Mouse (Mus musculus) lung, embryonic 14.5 days (tissue): ENCODE measurements at regions not wholly inside any gene's neighbourhood (a gene's known extent, or its start where the extent isn't known, plus 50 kb on each side); places are given as distances from the start of the nearest gene placed in this dataset.

Experiments used
- ATAC-seq: fragments of 200-750 bp; cut with Nextera tagmentation; 2 replicates; pipeline ENCODE4 v1.8.0; 2017; ENCODE audit warnings: mild to moderate bottlenecking, moderate TSS enrichment, moderate library complexity; ENCODE audit not compliant: insufficient read depth
- DNase-seq: peaks from one replicate; pipeline ENCODE4 v3.0.0-alpha.2; 2015
- H3K27ac ChIP-seq: fragments of 300-500 bp; sonication (generic); 2 replicates; pipeline ENCODE4 v1.5.1; 2014; ENCODE audit warnings: low read depth, mild to moderate bottlenecking, moderate library complexity
- H3K27me3 ChIP-seq: fragments of 300-500 bp; sonication (generic); 2 replicates; pipeline ENCODE4 v1.6.1; 2014; ENCODE audit warnings: low read length, control low read depth; ENCODE audit not compliant: insufficient read depth
- H3K36me3 ChIP-seq: fragments of 300-500 bp; sonication (generic); 2 replicates; pipeline ENCODE4 v1.6.1; 2014; ENCODE audit warnings: control low read depth; ENCODE audit not compliant: insufficient read depth
- H3K4me1 ChIP-seq: fragments of 300-500 bp; sonication (generic); 2 replicates; pipeline ENCODE4 v1.6.1; 2014; ENCODE audit warnings: antibody characterized with exemption, control low read depth; ENCODE audit not compliant: insufficient read depth
- H3K4me2 ChIP-seq: fragments of 300-500 bp; sonication (generic); 2 replicates; pipeline ENCODE4 v1.6.1; 2014; ENCODE audit warnings: mild to moderate bottlenecking
- H3K4me3 ChIP-seq: fragments of 300-500 bp; sonication (generic); 2 replicates; pipeline ENCODE4 v1.5.1; 2014; ENCODE audit warnings: low read depth, low read length
- H3K9ac ChIP-seq: fragments of 300-500 bp; sonication (generic); 2 replicates; pipeline ENCODE4 v1.6.1; 2014
- H3K9me3 ChIP-seq: fragments of 300-500 bp; sonication (generic); 2 replicates; pipeline ENCODE4 v1.6.1; 2016; ENCODE audit warnings: low read depth, low read length, control low read depth
- CTCF ChIP-seq: IDR thresholded peaks from 2 replicates; pipeline ENCODE4 v1.5.1; 2016; ENCODE audit warnings: antibody characterized with exemption, low read depth
- WGBS: fragments of 180-500 bp; shearing (Covaris S2); extraction: QIAGEN DNeasy Blood & Tissue Kit; methylation state at CpG from one replicate; pipeline ENCODE4 v1.1.7; 2014; 5-methylcytosine and 5-hydroxymethylcytosine counted together

GRCm38 (mm10) chr8:126160356-126160975 is 137.9 kb upstream of the Slc35f3 start:
- Histone ChIP-seq H3K27ac (no peak overlapping the region), H3K4me1 (no peaks in the 10 kb centered on the region), H3K27me3 (no peaks in the 10 kb centered on the region), H3K4me3 (no peak overlapping the region), H3K4me2 (no peak overlapping the region), H3K9ac (no peak overlapping the region), H3K9me3 (no peaks in the 10 kb centered on the region), H3K36me3 (no peaks in the 10 kb centered on the region)
- 49% methylated on average over 9 of the region's 9 CpGs for WGBS
- peak; percentile 24 for DNase-seq
- no peak for ATAC-seq
- TF ChIP-seq CTCF: no peak

DNA sequence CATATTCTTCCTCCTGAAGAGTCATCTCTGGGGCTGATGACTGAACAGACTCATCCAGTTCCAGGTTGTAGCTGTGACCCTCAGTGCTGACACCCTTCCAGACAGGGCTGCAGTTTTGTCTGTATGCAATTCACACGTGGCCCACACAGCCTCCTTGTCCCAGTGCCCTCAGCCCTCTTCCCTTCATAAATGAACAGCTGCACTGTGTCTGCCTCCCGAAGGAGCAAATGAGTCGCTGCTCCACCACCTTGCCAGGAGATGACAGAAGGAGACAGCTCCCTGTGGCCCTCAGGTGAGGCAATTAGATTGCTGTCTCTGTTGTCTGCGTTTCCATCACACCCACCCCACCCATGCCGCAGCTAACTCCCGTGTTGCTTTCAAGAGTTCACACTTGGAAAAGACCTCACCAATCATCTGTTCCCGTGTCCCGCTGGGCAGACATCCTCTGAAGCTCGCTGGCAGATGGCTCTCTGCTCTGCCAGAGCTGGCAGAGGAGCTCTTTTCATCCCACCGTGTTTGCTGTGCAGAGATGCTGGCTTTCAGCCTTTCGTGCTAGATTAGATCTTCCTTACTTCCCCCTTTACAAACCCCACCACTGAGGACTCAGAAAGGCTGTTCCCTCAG is 135.5 kb upstream of the Slc35f3 start:
- DNase-seq (no peak), ATAC-seq (no peak)
- 26% methylated on average over 11 of the region's 11 CpGs for WGBS
- no peak for TF ChIP-seq CTCF
- H3K27me3 ChIP-seq: no peaks in the 10 kb centered on the region
- no peak overlapping the region for H3K4me2 ChIP-seq
- no peak overlapping the region for H3K4me3 ChIP-seq
- H3K9me3 ChIP-seq: no peaks in the 10 kb centered on the region
- H3K4me1 ChIP-seq: no peaks in the 10 kb centered on the region
- no peak overlapping the region for H3K9ac ChIP-seq
- no peak overlapping the region for H3K27ac ChIP-seq
- no peaks in the 10 kb centered on the region for H3K36me3 ChIP-seq

DNA sequence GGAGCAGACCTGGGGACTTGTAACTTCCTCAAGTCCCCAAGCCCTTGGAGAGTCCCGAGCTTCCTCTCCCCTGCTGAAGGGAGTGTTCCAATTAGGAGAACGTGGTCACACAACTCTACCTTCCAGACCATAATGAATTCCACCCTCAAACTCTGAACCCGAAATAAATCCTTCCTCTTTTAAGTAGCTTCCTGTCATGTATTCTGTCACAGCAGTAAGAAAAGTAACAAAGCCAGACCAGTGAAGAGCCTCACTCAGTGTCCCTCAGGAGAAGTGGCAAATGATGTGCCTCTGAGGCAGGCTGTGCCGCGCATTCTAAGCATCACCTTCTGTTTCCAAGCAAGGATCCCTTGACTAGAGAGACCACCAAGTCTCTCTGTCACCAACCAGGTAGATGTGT is 134.4 kb upstream of the Slc35f3 start:
- ATAC-seq (no peak), DNase-seq (no peak)
- no peaks in the 10 kb centered on the region for H3K4me1 ChIP-seq
- 76% methylated on average over 5 of the region's 5 CpGs for WGBS
- no peak overlapping the region for H3K27ac ChIP-seq
- no peaks in the 10 kb centered on the region for H3K9me3 ChIP-seq
- H3K4me2 ChIP-seq: no peak overlapping the region
- H3K4me3 ChIP-seq: no peak overlapping the region
- no peaks in the 10 kb centered on the region for H3K36me3 ChIP-seq
- H3K27me3 ChIP-seq: no peaks in the 10 kb centered on the region
- TF ChIP-seq CTCF: no peak
- no peak overlapping the region for H3K9ac ChIP-seq

- Histone ChIP-seq H3K4me1 (no peaks in the 10 kb centered on the region), H3K27me3 (no peaks in the 10 kb centered on the region), H3K36me3 (no peaks in the 10 kb centered on the region), H3K9me3 (no peaks in the 10 kb centered on the region), H3K4me2 (no peak overlapping the region), H3K4me3 (no peak overlapping the region), H3K27ac (no peak overlapping the region), H3K9ac (no peak overlapping the region)
- no peak for DNase-seq
- ATAC-seq: no peak
- TF ChIP-seq CTCF: no peak
- 58% methylated on average over 8 of the region's 8 CpGs for WGBS
Observed at GRCm38 (mm10) chr8:126165486-126166095, 132.8 kb upstream of the Slc35f3 start.

- Histone ChIP-seq H3K4me2 (no peak overlapping the region), H3K27me3 (no peaks in the 10 kb centered on the region), H3K4me3 (no peak overlapping the region), H3K9me3 (no peaks in the 10 kb centered on the region), H3K27ac (no peak overlapping the region), H3K9ac (no peak overlapping the region), H3K4me1 (no peaks in the 10 kb centered on the region), H3K36me3 (no peaks in the 10 kb centered on the region)
- DNase-seq (no peak), ATAC-seq (no peak)
- TF ChIP-seq CTCF: no peak
- WGBS: 57% methylated on average over 7 of the region's 7 CpGs
Observed at GRCm38 (mm10) chr8:126166394-126166793, 132.0 kb upstream of the Slc35f3 start.

- TF ChIP-seq CTCF: no peak
- H3K4me2 ChIP-seq: no peak overlapping the region
- H3K4me1 ChIP-seq: no peaks in the 10 kb centered on the region
- H3K9ac ChIP-seq: no peak overlapping the region
- H3K27ac ChIP-seq: no peak overlapping the region
- DNase-seq: no peak
- WGBS: 63% methylated on average over 7 of the region's 7 CpGs
- H3K4me3 ChIP-seq: no peak overlapping the region
- ATAC-seq: no peak
- H3K27me3 ChIP-seq: no peaks in the 10 kb centered on the region
- no peaks in the 10 kb centered on the region for H3K36me3 ChIP-seq
- no peaks in the 10 kb centered on the region for H3K9me3 ChIP-seq
Observed at GRCm38 (mm10) chr8:126174451-126174850, 123.9 kb upstream of the Slc35f3 start.

DNA sequence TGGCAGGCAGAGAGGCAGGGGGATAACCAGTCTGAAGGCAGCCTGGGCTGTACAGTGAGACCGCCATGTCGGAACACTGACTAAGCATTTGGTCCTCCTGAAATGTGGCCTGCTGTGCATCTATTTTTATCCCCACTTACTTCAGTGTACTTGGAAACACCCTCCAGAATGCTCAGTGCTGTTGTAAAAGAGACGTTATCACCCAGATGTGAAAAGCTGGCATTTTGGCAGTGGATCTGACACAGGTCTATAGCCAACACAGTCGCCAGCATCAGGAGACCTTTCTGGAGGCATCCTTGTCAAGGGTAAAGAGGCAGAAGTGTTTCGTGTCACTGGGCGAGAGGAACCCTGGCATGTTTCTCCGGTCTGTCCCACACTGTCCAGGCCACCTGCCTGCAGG is 122.1 kb upstream of the Slc35f3 start:
- H3K4me3 ChIP-seq: no peak overlapping the region
- TF ChIP-seq CTCF: no peak
- H3K27ac ChIP-seq: no peak overlapping the region
- H3K4me2 ChIP-seq: no peak overlapping the region
- no peaks in the 10 kb centered on the region for H3K4me1 ChIP-seq
- H3K9me3 ChIP-seq: no peaks in the 10 kb centered on the region
- H3K27me3 ChIP-seq: no peaks in the 10 kb centered on the region
- H3K36me3 ChIP-seq: no peaks in the 10 kb centered on the region
- WGBS: 92% methylated on average over 7 of the region's 7 CpGs
- DNase-seq: no peak
- no peak for ATAC-seq
- no peak overlapping the region for H3K9ac ChIP-seq
